In genomic region chr12:102440551-102440950, GRCm38 (mm10) we compare ENCODE assay signal across 26 mouse cellular contexts. TPM values are rescaled to one million over a fixed set of nuclear protein-coding genes. Genes with fewer than 3 reads are reported as not detected.
DNase-seq lines count a peak whose midpoint lies in the region; ATAC-seq and TF ChIP-seq lines count a peak whose summit lies in the region.
"Had no signal": no experiment of that assay in that cellular context is flagged by ENCODE, and none has a peak within 500 bp of the region (broad histone marks: within the 10 kb centered on the region; RNA-seq: fewer than 3 reads in every experiment).

No protein-coding gene starts in this region.

- no peaks in the 10 kb centered on the region for H3K9me3 ChIP-seq in kidney, embryonic 15.5 days (replicated peaks)
- H3K9me3 ChIP-seq: heart, embryonic 12.5 days; hindbrain, embryonic 10.5 days; intestine, embryonic 15.5 days; limb, embryonic 12.5 days; lung, embryonic 15.5 days; midbrain, embryonic 10.5 days; stomach, embryonic 15.5 days had no signal

- H3K4me2 ChIP-seq in kidney, embryonic 15.5 days: no peak overlapping the region

- no peak for TF ChIP-seq CTCF in bone marrow macrophage, adult 2 months (IDR thresholded peaks at IDR 0.05; ENCODE audit: low read depth, low read length)

- WGBS in kidney, embryonic 15.5 days: 84% methylated on average over 7 of the region's 7 CpGs

- DNase-seq in kidney, postnatal 14 days: no peak
- peak; percentile 25 for DNase-seq in ovary, adult 18-20 months (ENCODE audit: low spot score)
- no peak for DNase-seq in ovary, postnatal 10 days (ENCODE audit: low spot score)
- DNase-seq in gastrocnemius, postnatal 36 days: no peak
- no peak for DNase-seq in urinary bladder, postnatal 25 days (ENCODE audit: low spot score)
- DNase-seq: B cell, adult 2 months; cerebellum, adult 8-10 months; cerebellum, postnatal 36 days; embryo, embryonic 11 days; heart, adult 18-20 months; heart, postnatal 10 days; kidney, adult 8-10 months; kidney, postnatal 25 days; lung, postnatal 36 days; thymus, adult 2 months had no signal

- no peak overlapping the region for H3K9ac ChIP-seq in kidney, embryonic 15.5 days
- H3K9ac ChIP-seq: liver, embryonic 14.5 days; stomach, embryonic 15.5 days had no signal

- H3K4me3 ChIP-seq in kidney, embryonic 15.5 days (replicated peaks): no peak overlapping the region
- no peak overlapping the region for H3K4me3 ChIP-seq in bone marrow macrophage, adult 2 months (ENCODE audit: insufficient read depth, low read length)

- no peak for TF ChIP-seq POLR2A in bone marrow macrophage, adult 2 months (IDR thresholded peaks at IDR 0.05; ENCODE audit: borderline replicate concordance, low read depth, low read length)

- H3K27ac ChIP-seq in kidney, embryonic 15.5 days: peak overlapping the region; percentile 54; the same call in 1 of the 2 replicates
- peak overlapping the region; percentile 75 for H3K27ac ChIP-seq in bone marrow macrophage, adult 2 months (ENCODE audit: insufficient read depth, low read depth, low read length)
- H3K27ac ChIP-seq: intestine, embryonic 15.5 days; limb, embryonic 12.5 days; liver, embryonic 14.5 days; lung, embryonic 15.5 days; stomach, embryonic 15.5 days had no signal

- H3K27me3 ChIP-seq in kidney, embryonic 15.5 days: no peaks in the 10 kb centered on the region
- H3K27me3 ChIP-seq: CH12.LX; heart, embryonic 12.5 days; intestine, embryonic 15.5 days; limb, embryonic 12.5 days; lung, embryonic 15.5 days; stomach, embryonic 15.5 days had no signal

- no peaks in the 10 kb centered on the region for H3K36me3 ChIP-seq in kidney, embryonic 15.5 days
- H3K36me3 ChIP-seq: heart, embryonic 12.5 days; hindbrain, embryonic 10.5 days; intestine, embryonic 15.5 days; limb, embryonic 12.5 days; lung, embryonic 15.5 days; midbrain, embryonic 10.5 days; stomach, embryonic 15.5 days had no signal

- peaks cover 22% of the 10 kb centered on the region for H3K4me1 ChIP-seq in kidney, embryonic 15.5 days
- H3K4me1 ChIP-seq in bone marrow macrophage, adult 2 months (ENCODE audit: control insufficient read depth, insufficient read depth, low read length): peaks cover 19% of the 10 kb centered on the region

- ATAC-seq in kidney, embryonic 15.5 days (replicated peaks; ENCODE audit: low FRiP score): no peak

- intact Hi-C loops in gastrocnemius, postnatal 36 days (cut with DNase I): no loop called here

RNA-seq across cellular contexts. Expression of gene Lgmn, which starts 0.9 kb away (rescaled TPM):
- 120 and 121 TPM in 2 replicates for polyA plus RNA-seq in kidney, embryonic 15.5 days (2015; fragmentation: Nextera tagmentation; extraction: Ambion mirVana)
- 1,528 and 1,623 TPM in 2 replicates for polyA plus RNA-seq in bone marrow macrophage, adult 2 months (2012; ENCODE audit: insufficient read depth, insufficient read length, missing spikeins)
- total RNA-seq in gastrocnemius, postnatal 36 days (2021): 10 to 100 TPM; 26.2 to 27.7 TPM

RNA-seq across cellular contexts. Expression of gene Golga5, which starts 28.4 kb away (rescaled TPM):
- 35.2 and 38.5 TPM in 2 replicates for polyA plus RNA-seq in kidney, embryonic 15.5 days (2015; fragmentation: Nextera tagmentation; extraction: Ambion mirVana)
- 28.1 and 30.3 TPM in 2 replicates for polyA plus RNA-seq in bone marrow macrophage, adult 2 months (2012; ENCODE audit: insufficient read depth, insufficient read length, missing spikeins)
- 10 to 100 TPM; 19.6 to 24.5 TPM for total RNA-seq in gastrocnemius, postnatal 36 days (2021)

Comparison
In these comparisons a context has a peak if more than half of its experiments do, and no peak if none do; other contexts are left out.
1. RNA of gene Lgmn, which starts 0.9 kb away (polyA plus RNA-seq): 1,528 to 1,623 TPM in bone marrow macrophage, adult 2 months; 120 to 121 TPM in kidney, embryonic 15.5 days; every median in the first group is over 10 times any median in the second.